Mouse (Mus musculus): ENCODE results near the gene Clns1a.

Gene Clns1a

DNA sequence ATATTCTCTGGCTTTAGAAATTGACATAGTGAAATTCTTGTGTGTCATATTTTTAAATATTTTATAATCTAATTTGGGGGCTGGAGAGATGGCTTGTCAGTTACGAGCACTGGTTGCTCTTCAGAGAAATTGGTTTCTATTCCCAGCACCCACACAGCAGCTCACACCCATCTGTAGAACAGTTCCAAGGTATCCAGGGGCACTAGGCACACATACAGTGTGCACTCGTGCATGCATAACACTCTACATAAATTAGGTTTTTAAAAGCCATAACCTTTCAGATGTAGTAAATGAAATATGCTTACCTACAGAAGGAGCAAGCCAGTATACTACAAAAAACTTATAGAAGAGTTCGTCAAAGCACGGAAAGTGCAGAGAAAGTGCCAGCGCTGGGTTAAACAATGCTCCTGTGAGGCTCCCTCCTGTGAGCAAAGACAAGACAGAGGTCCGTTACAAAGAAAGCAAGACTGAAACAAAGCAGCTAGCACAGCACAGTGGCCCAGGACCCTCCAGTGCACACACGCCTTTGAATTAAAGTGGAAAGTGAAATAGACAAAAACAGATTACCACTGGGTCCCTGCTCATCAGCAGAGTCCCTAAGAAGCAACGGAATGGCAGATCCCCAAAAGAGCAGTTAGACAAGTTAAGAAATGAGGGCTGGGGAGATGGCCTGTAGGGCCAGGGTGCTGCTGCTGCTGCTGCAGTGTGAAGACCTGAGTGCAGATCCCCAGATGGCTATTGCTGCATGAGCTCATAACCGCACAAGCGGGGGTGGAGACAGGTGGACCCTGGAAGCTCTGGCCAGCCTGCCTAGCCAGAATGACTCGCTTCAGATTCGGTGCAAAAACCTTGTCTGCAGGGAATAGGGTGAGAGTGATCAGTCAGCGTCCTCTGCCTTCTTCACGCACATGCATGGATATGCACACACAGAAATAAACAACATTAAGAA lies 32.5 kb downstream of the Clns1a start:
- no peak for DNase-seq

- no peak for DNase-seq
Measured at GRCm38 (mm10) chr7:97730427-97730826, 34.0 kb downstream of the Clns1a start.

- DNase-seq: no peak
Measured at GRCm38 (mm10) chr7:97733606-97734005, 37.2 kb downstream of the Clns1a start.

- DNase-seq: no peak
Measured at GRCm38 (mm10) chr7:97735021-97735420, 38.6 kb downstream of the Clns1a start.

DNA sequence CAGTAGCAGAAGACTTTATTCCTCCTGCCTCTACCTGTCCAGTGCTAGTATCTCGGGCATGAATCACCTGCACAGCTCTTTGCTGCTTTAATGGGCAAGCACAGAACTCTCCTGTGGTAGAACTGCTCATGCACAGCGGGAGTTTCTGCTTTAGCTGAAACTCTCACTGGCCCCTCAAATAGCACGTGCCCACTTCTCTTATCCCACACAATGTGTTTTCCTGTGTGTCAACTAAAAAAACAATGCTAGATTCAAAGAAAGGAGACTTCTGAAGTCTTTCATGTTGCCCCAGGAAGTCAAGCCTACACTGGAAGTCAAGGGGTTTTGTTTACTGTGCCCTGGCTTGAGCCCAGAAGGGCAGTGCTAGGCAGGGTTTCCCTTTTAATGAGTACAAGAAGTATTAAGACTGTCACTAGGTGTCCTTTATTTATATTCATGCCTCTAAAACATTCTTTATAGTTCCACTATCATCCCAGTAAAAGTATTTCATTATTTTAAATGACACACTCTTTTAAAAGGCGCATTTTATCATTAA lies 39.5 kb downstream of the Clns1a start:
- no peak for DNase-seq

- DNase-seq: no peak
Measured at GRCm38 (mm10) chr7:97737256-97737637, 40.8 kb downstream of the Clns1a start.

DNA sequence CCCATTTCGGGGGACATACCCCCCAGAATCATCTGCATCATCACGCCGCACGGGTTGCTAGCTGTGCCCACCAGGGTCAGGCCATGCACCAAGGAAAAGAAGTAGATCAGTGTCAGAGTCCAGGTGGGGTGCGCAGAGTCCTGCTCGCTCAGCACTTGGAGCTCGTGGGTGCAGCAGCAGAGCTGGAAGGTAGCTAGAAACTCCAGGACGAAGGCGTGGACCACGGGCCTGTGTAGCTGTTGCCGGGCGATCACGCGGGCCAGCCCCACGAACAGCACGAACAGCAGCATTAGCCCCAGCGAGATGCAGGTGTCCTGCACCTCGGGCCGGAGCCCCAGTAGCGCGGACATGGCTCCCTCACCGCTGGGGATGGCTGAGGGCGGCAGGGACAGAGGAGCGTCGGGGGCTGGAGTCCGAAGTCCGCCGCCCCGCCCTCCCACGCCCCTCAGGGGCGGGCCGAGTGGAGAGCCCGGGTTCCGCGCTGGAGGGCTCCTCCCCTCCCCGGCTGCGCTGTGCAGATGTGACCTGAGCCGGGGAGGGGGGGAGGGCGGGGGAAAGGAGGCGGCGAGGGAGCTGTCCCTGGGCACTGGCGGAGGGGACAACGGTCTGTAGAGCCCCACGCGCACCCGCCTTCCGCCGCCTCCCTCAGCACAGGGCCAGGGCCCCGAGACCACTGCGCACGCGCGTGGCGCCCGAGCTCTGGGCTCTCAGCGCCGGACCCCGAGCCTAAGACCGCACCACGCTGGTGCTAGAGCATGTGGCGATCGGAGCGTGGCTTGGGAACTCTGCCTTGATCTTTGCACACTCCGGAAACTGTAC lies 41.4 kb downstream of the Clns1a start, which contains the start of gene Aqp11:
Aqp11 (minus strand) TSS at position 652 of the 819 bp plus-strand sequence.
- peak; percentile 99 for DNase-seq

DNA sequence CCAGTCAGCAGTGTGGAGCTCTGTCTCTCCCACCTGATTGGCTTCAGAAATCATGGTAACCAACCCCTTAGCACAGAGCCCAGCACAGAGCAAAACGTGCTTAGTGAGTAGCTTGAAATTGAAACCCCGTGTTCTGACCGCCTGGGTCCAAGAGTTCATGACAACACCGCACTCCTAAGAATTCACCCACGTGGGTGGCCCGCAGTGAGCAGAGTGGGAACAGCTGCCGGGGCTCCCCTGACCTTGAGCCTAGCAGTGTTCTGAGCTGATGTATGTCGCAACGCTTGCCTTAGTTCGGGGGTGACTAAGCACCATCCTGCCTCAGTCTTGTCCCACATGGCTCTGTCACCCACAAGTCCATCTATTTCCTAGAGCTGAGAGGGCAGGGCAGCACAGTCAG lies 44.5 kb downstream of the Clns1a start:
- DNase-seq: no peak

- no peak for DNase-seq
Measured at GRCm38 (mm10) chr7:97741756-97742291, 45.4 kb downstream of the Clns1a start.

DNA sequence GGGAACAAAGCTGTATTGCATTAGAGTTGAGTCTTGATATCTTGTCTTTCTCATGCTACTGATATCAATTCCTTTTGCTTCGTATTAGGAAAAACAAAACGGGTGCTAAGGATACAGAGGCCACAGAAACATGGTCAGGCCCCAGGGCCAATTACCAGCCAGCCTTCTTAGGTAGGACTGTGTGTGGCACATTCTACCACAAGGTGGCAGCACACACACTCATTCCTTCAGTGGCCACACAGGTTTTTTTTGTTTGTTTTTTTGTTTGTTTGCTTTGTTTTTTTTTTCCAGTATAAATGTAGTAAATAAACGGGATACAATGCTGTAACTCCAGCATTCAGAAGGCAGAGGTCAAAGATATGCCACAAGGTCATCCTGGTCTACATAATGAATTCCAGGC lies 48.9 kb downstream of the Clns1a start:
- DNase-seq: no peak

DNA sequence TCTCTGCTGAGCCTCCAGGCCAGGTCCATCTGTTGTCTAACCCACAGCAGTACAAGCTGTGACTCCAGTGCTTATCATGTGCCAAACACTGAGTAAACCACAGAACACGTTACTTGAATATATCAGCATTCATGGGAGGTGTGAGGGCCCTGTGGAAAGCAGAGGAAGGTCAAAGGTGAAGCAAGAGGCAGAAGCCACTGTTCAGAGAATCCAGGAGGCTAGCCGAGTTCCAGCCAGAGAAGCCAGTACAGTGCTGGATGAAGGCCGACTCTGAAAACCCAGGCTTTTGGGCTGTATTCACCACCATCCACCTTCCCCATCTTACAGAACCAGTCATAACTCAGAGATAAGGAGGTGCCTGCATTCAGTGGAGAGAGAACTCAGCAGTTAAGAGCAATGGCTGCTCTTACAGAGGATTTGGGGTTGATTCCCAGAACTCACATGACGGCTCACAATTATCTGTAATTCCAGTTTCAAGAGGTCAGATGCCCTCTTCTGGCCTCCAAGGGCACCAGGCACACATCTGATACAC lies 50.8 kb downstream of the Clns1a start:
- DNase-seq: no peak

DNA sequence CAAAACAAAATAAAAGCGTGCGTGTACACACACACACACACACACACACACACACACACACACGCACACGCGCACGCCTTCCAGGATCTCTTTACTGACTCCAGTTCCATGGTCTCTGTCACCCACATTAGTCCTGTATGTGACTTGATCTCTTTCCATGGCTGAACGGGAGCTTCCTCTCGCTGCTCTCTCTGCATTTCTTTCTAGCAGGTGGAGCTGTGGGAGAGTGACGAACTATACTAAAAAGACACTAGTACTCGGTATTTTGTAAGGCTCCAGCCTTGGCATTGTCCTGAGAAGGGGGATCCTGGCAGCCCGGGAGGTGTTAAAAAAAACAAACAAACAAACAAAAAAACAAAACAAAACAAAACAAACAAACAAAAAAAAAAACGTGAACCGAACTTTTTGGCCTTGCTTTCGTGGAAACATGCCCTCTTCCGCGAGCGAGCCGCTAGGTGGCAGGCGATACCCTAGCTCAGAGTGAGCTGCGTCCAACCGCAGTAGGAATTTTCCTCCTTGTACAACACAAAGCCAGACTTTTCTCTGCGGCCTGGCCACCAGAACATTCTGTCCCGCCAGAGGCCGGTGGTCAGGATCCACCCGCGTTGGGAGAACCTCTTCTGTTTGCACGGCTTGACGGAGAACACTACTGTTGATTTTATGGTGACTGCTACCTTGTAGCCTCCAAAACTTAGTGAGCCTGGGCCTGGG lies 51.5 kb downstream of the Clns1a start:
- DNase-seq: peak; percentile 98

- peak; percentile 96 for DNase-seq
Measured at GRCm38 (mm10) chr7:97748527-97749206, 52.2 kb downstream of the Clns1a start.

GRCm38 (mm10) chr7:97749207-97750190 lies 53.1 kb downstream of the Clns1a start:
- peak; percentile 96 for DNase-seq

GRCm38 (mm10) chr7:97756967-97757881 lies 60.8 kb downstream of the Clns1a start:
- no peak for DNase-seq

DNA sequence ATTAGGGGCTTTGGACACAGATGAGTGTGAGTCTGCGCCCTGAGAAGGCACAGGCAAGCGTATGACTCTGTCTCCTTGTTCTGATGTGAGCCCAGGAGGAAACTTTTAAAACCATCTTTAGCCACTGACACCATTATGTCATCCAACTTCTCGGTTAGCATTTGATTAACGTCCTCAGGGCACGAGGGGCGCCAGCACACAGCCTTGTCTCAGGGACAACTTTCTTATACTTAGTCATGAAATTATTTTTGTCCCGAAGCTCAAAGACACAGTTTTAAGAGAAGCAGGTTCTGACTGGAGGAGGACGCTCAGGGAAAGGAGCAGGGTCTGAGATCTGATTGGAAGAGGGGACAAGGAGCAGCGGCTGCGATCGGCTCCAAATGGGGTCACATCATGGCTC lies 68.2 kb downstream of the Clns1a start:
- no peak for DNase-seq

DNA sequence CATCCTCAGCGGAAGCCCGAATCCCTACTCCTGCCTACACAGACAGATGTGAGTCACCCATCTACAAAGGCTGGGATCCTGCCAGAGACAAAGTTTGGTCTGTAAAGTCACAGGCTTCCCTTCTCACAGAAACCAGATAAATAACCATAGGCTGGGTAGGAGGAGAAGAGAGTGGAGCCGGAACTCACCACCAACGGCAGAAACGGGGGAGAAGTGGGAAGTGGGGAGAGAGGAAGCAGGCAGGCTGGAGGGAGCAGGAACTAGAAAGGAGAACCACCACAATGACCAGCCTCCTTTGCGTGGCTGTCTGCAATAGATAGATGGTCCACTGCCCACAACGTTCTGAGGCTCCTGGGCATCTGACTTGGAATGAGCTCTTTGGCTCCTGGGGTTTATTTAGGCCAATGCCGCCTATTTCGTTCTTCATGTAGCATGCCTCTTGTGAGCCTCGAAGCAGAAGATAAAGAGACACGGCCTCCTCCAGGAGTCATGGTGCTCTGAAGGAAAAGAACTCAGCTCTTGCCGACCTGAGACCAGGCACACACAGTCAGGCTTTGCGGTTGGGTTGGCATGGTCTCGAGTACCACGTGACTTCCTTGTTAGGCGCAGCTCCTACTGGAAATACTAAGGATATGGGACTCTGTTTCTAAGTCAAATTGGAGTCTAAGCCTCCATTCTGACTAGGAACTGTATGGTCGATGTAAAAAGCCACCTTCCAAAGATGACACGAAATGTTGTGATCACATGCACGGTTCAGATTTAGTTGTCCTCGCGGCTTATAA lies 68.9 kb downstream of the Clns1a start:
- DNase-seq: peak; percentile 97

DNA sequence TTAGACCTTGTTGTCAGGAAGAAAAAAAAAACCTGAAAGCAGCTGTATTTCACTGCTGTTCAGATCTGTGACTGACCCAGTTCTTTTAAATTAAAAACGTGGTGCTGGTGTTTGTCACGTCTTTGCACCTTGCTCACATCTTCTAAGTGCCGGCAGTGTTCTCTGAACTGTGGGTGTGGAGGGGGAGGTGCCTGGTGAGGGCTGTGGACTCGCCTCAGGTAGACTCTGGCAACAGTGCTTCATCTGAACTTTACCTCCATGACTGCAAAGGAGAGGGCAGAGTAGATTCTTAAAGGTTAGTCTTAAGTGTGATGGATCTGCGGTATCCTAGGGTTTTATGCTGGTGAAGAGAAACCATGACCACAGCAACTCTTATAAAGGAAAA lies 69.5 kb downstream of the Clns1a start:
- no peak for DNase-seq

All from heart, adult 11 months (tissue).